Mouse (Mus musculus) stomach, postnatal 0 days (tissue): Measurements from ENCODE around the gene Fam171a2. TPM values are rescaled to one million over a fixed set of nuclear protein-coding genes. Genes with fewer than 3 reads are reported as not detected.

Experiments used
- ATAC-seq: fragments of 200-750 bp; cut with Nextera tagmentation; 2 replicates; pipeline ENCODE4 v1.8.0; 2017; ENCODE audit not compliant: low FRiP score, low TSS enrichment
- DNase-seq: peaks from one replicate; pipeline ENCODE4 v3.0.0-alpha.2; 2016; ENCODE audit warnings: low spot score
- H3K27ac ChIP-seq: fragments of 300-500 bp; sonication (generic); replicated peaks from 2 replicates; pipeline ENCODE4 v1.5.1; 2014; ENCODE audit warnings: mild to moderate bottlenecking, control low read depth
- H3K27me3 ChIP-seq: fragments of 300-500 bp; sonication (generic); 2 replicates; pipeline ENCODE4 v1.6.1; 2014; ENCODE audit warnings: low read length; ENCODE audit not compliant: control insufficient read depth, insufficient read depth
- H3K36me3 ChIP-seq: fragments of 300-500 bp; sonication (generic); 2 replicates; pipeline ENCODE4 v1.6.1; 2014; ENCODE audit warnings: low read length, mixed read lengths; ENCODE audit not compliant: control insufficient read depth, insufficient read depth
- H3K4me1 ChIP-seq: fragments of 300-500 bp; sonication (generic); replicated peaks from 2 replicates; pipeline ENCODE4 v1.6.1; 2014; ENCODE audit warnings: antibody characterized with exemption; ENCODE audit not compliant: control insufficient read depth, insufficient read depth
- H3K4me2 ChIP-seq: fragments of 300-500 bp; sonication (generic); replicated peaks from 2 replicates; pipeline ENCODE4 v1.6.1; 2014; ENCODE audit warnings: low read depth, mild to moderate bottlenecking, control low read depth, moderate library complexity
- H3K4me3 ChIP-seq: fragments of 300-500 bp; sonication (generic); 2 replicates; pipeline ENCODE4 v1.5.1; 2014; ENCODE audit warnings: low read depth, low read length, control low read depth
- H3K9ac ChIP-seq: fragments of 300-500 bp; sonication (generic); 2 replicates; pipeline ENCODE4 v1.6.1; 2014; ENCODE audit warnings: mild to moderate bottlenecking, low read length, control low read depth, mixed read lengths
- H3K9me3 ChIP-seq: fragments of 300-500 bp; sonication (generic); 2 replicates; pipeline ENCODE4 v1.6.1; 2016; ENCODE audit warnings: low read length; ENCODE audit not compliant: control insufficient read depth
- CTCF ChIP-seq: IDR thresholded peaks from 2 replicates; pipeline ENCODE4 v1.5.1; 2016; ENCODE audit warnings: antibody characterized with exemption, low read depth, mild to moderate bottlenecking, moderate library complexity
- EP300 ChIP-seq: optimal IDR thresholded peaks from 2 replicates; pipeline ENCODE3; 2016; ENCODE audit warnings: antibody characterized with exemption
- WGBS: fragments of 180-500 bp; shearing (Covaris S2); extraction: QIAGEN DNeasy Blood & Tissue Kit; methylation state at CpG from one replicate; pipeline ENCODE4 v1.1.7; 2014; 5-methylcytosine and 5-hydroxymethylcytosine counted together
- polyA plus RNA-seq: library from polyadenylated mRNA; unstranded; fragments of >200 nt; fragmentation: Nextera tagmentation; extraction: Ambion mirVana; gene quantifications from 2 replicates; pipeline ENCODE4 v1.2.1, GENCODE M21; 2015

The Fam171a2 gene
- polyA plus RNA-seq, 1 experiment from 2014 or later: 2.0 TPM

DNA sequence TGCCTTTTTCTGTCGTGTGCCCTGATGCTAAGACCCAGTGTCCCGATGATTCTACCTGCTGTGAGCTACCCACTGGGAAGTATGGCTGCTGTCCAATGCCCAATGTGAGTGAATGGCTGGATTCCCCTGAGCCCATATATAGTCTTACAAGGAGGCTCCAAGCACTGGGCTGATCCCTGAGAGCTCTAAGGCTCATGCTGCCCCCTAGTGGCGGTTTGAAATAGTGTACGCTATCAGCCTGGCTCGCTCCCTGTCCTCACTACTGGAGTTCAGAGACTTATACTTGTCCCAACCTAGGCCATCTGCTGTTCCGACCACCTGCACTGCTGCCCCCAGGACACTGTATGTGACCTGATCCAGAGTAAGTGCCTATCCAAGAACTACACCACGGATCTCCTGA lies 13.1 kb downstream of the Fam171a2 start:
- H3K4me2 ChIP-seq: no peak overlapping the region
- no peak overlapping the region for H3K4me3 ChIP-seq
- no peaks in the 10 kb centered on the region for H3K9me3 ChIP-seq
- H3K4me1 ChIP-seq: peaks cover 9% of the 10 kb centered on the region
- H3K36me3 ChIP-seq: peaks cover 15% of the 10 kb centered on the region; the same call in 1 of the 2 replicates
- H3K27me3 ChIP-seq: no peaks in the 10 kb centered on the region
- ATAC-seq (peak; percentile 45), DNase-seq (peak; percentile 90)
- 6% methylated on average over 7 of the region's 7 CpGs for WGBS
- H3K9ac ChIP-seq: no peak overlapping the region
- H3K27ac ChIP-seq: no peak overlapping the region
- TF ChIP-seq EP300 (no peak), CTCF (peak; percentile 96)

DNA sequence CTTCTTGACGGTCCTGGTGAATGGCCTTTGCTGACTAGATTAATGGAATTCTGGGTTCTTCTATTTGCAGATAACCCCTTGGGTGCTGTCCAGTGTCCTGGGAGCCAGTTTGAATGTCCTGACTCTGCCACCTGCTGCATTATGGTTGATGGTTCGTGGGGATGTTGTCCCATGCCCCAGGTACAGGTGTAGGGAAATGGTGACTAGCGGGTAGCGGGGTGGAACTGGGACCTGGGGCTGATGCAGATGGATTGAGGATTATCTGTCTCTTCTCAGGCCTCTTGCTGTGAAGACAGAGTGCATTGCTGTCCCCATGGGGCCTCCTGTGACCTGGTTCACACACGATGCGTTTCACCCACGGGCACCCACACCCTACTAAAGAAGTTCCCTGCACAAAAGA lies 13.6 kb downstream of the Fam171a2 start:
- no peak for DNase-seq
- Histone ChIP-seq H3K4me1 (peaks cover 9% of the 10 kb centered on the region), H3K27ac (0 out of 2 replicates have a peak overlapping the region, but pooled peaks have one; percentile 56), H3K36me3 (peaks cover 15% of the 10 kb centered on the region; the same call in 1 of the 2 replicates), H3K4me2 (no peak overlapping the region), H3K4me3 (no peak overlapping the region), H3K27me3 (no peaks in the 10 kb centered on the region), H3K9me3 (no peaks in the 10 kb centered on the region), H3K9ac (no peak overlapping the region)
- TF ChIP-seq CTCF (no peak), EP300 (no peak)
- WGBS: 84% methylated on average over 7 of the region's 7 CpGs
- ATAC-seq: no peak

DNA sequence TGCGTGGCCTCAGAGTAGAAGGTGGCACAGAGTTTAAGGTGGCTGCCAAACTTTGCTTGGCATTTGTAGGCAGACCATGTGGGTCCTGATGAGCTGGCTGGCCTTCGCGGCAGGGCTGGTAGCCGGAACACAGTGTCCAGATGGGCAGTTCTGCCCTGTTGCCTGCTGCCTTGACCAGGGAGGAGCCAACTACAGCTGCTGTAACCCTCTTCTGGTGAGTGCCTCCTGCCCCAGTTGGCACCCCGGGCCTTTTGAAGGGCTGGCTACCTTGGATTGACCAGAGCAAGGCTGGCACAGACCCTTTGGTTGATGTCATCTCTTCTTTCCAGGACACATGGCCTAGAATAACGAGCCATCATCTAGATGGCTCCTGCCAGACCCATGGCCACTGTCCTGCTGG lies 14.6 kb downstream of the Fam171a2 start:
- peak overlapping the region; percentile 25; the same call in 1 of the 2 replicates for H3K4me2 ChIP-seq
- DNase-seq (no peak), ATAC-seq (no peak)
- H3K4me3 ChIP-seq: no peak overlapping the region
- peaks cover 6% of the 10 kb centered on the region for H3K4me1 ChIP-seq
- H3K9me3 ChIP-seq: no peaks in the 10 kb centered on the region
- no peak overlapping the region for H3K9ac ChIP-seq
- TF ChIP-seq CTCF: no peak
- no peak for TF ChIP-seq EP300
- no peaks in the 10 kb centered on the region for H3K27me3 ChIP-seq
- peaks cover 15% of the 10 kb centered on the region; the same call in 1 of the 2 replicates for H3K36me3 ChIP-seq
- WGBS: 88% methylated on average over 6 of the region's 6 CpGs
- no peak overlapping the region for H3K27ac ChIP-seq

DNA sequence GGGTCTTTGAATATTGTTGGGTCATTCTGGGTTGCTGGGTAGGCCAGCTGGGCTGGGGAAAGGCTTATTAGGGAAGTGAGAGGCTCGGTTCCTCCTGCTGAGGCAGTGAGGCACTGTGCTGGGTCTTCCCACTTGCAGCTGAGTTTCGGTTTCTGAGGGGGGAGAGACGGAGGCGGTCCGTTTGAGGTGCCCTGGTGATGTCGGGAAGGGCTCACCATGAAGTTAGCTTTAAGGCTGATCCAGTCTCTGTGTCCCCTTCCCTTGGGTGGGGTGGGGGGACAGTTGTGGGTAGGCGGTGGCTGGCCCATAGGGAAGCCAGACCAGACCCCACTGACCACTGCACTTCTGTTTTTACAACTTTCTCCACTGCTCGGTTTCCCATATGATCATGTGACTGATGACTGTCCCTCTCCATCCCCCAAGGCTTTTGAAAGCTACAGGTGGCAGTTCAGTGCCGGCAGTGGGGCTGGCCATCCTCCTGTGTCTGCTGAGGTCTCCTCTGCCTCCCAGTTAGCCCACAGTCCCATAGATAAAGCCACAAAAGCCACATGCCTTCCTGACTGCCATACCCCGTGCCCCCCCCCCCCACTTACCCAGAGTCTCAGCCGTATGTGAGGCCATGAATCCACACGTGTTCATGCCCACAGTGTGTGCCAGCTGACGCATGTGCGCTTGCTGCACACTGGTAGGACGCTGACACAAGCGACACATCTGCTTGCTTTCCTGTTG lies 15.2 kb downstream of the Fam171a2 start:
- WGBS: 60% methylated on average over 16 of the region's 16 CpGs

DNA sequence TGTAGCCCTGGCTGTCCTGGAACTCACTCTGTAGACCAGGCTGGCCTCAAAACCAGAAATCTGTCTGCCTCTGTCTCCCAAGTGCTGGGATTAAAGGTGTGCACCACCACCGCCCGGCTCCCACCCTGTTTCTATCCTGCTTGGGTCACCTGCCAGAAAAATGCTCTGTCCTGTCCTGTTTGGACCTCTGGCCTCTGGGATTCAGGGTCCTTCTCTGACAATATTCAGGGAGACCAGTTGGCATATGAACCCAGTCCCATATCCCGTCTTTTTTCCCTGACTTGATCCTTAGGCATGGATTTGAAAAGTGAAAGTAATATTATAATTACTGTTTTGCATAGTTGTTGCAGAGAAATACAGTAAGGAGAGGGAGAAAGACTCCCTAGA lies 15.8 kb downstream of the Fam171a2 start:
- no peak for DNase-seq
- Histone ChIP-seq H3K4me3 (peak overlapping the region; percentile 10; the same call in 1 of the 2 replicates), H3K27ac (no peak overlapping the region), H3K36me3 (peaks cover 15% of the 10 kb centered on the region; the same call in 1 of the 2 replicates), H3K4me2 (peak overlapping the region; percentile 25; the same call in 1 of the 2 replicates), H3K27me3 (no peaks in the 10 kb centered on the region), H3K9me3 (no peaks in the 10 kb centered on the region), H3K4me1 (no peaks in the 10 kb centered on the region), H3K9ac (0 out of 2 replicates have a peak overlapping the region, but pooled peaks have one; percentile 18)
- TF ChIP-seq CTCF (no peak), EP300 (no peak)
- no peak for ATAC-seq
- 74% methylated on average over 3 of the region's 3 CpGs for whole genome bisulfite sequencing

More for the DNA sequence above, 15.2 kb downstream of the Fam171a2 start:
- no peak for DNase-seq
- peak overlapping the region; percentile 25; the same call in 1 of the 2 replicates for H3K4me2 ChIP-seq
- peak overlapping the region; percentile 18; the same call in 1 of the 2 replicates for H3K9ac ChIP-seq
- no peak for ATAC-seq
- H3K27ac ChIP-seq: no peak overlapping the region
- H3K4me1 ChIP-seq: peaks cover under 1% of the 10 kb centered on the region; the same call in 1 of the 2 replicates
- H3K36me3 ChIP-seq: peaks cover 15% of the 10 kb centered on the region; the same call in 1 of the 2 replicates
- peak overlapping the region; percentile 10; the same call in 1 of the 2 replicates for H3K4me3 ChIP-seq
- no peaks in the 10 kb centered on the region for H3K9me3 ChIP-seq
- no peak for TF ChIP-seq EP300
- TF ChIP-seq CTCF: no peak
- H3K27me3 ChIP-seq: no peaks in the 10 kb centered on the region
